In the genomic region with DNA sequence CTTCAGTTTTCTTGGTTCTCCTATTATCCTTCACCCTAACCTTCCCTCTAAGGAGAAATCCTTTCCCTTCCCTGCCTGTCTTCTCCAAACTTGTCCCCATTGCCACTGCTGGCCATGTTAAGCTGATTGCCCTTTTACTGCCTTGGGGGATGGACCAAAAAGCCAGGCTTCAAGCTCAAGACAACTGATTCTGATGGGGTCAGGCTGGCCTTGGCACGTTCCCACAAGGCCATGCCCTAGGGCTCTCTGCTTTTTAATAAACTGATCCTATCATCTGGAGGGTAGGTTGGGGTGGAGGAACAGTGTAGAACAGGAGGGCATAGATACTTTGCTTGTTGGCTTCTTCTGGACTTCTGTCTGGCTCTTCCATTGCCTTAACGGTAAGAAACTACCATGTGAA, we compare ENCODE assay signal across 14 mouse cellular contexts. TPM values are rescaled to one million over a fixed set of nuclear protein-coding genes. Genes with fewer than 3 reads are reported as not detected.
DNase-seq lines count a peak whose midpoint lies in the region; ATAC-seq lines count a peak whose summit lies in the region.
"Had no signal": no experiment of that assay in that cellular context is flagged by ENCODE, and none has a peak within 500 bp of the region (broad histone marks: within the 10 kb centered on the region; RNA-seq: fewer than 3 reads in every experiment).

No protein-coding gene starts in this region.

- H3K27ac ChIP-seq in heart, embryonic 10.5 days = peak overlapping the region; percentile 77
- 0 out of 2 replicates have a peak overlapping the region, but pooled peaks have one; percentile 22 for H3K27ac ChIP-seq in liver, embryonic 11.5 days (ENCODE audit: low read depth, low read length)
- H3K27ac ChIP-seq in liver, embryonic 12.5 days = no peak overlapping the region; the same call in 1 of the 2 replicates
- peak overlapping the region; percentile 64 for H3K27ac ChIP-seq in brown adipose tissue, adult 24 weeks (replicated peaks; ENCODE audit: low read depth, low read length)
- H3K27ac ChIP-seq in forebrain, embryonic 12.5 days = no peak overlapping the region
- H3K27ac ChIP-seq: embryonic facial prominence, embryonic 12.5 days; hindbrain, embryonic 12.5 days; liver, embryonic 15.5 days; neural tube, embryonic 15.5 days had no signal

- H3K36me3 ChIP-seq in heart, embryonic 10.5 days = no peaks in the 10 kb centered on the region
- H3K36me3 ChIP-seq in liver, embryonic 11.5 days (ENCODE audit: control insufficient read depth, insufficient read depth, low read length) = no peaks in the 10 kb centered on the region
- H3K36me3 ChIP-seq in liver, embryonic 12.5 days = no peaks in the 10 kb centered on the region
- H3K36me3 ChIP-seq in forebrain, embryonic 12.5 days (replicated peaks) = no peaks in the 10 kb centered on the region
- H3K36me3 ChIP-seq: embryonic facial prominence, embryonic 12.5 days; G1E; hindbrain, embryonic 12.5 days; liver, embryonic 15.5 days; neural tube, embryonic 15.5 days had no signal

- ATAC-seq in liver, embryonic 11.5 days (replicated peaks; ENCODE audit: low FRiP score) = no peak
- ATAC-seq in liver, embryonic 12.5 days = no peak
- no peak for ATAC-seq in forebrain, embryonic 12.5 days (ENCODE audit: low FRiP score)

- H3K9ac ChIP-seq in liver, embryonic 11.5 days (ENCODE audit: low read depth, low read length) = no peak overlapping the region
- H3K9ac ChIP-seq in liver, embryonic 12.5 days = no peak overlapping the region
- H3K9ac ChIP-seq in forebrain, embryonic 12.5 days = no peak overlapping the region
- H3K9ac ChIP-seq: embryonic facial prominence, embryonic 12.5 days; hindbrain, embryonic 12.5 days; liver, embryonic 15.5 days; neural tube, embryonic 15.5 days had no signal

- peaks cover 42% of the 10 kb centered on the region for H3K4me1 ChIP-seq in heart, embryonic 10.5 days
- peaks cover 12% of the 10 kb centered on the region for H3K4me1 ChIP-seq in liver, embryonic 11.5 days (replicated peaks; ENCODE audit: control insufficient read depth, insufficient read depth, low read length)
- H3K4me1 ChIP-seq in liver, embryonic 12.5 days = peaks cover 21% of the 10 kb centered on the region
- H3K4me1 ChIP-seq in brown adipose tissue, adult 24 weeks (ENCODE audit: control insufficient read depth, insufficient read depth, insufficient read length, low read length) = peaks cover 18% of the 10 kb centered on the region
- H3K4me1 ChIP-seq in forebrain, embryonic 12.5 days = peaks cover 6% of the 10 kb centered on the region
- H3K4me1 ChIP-seq: neural tube, embryonic 15.5 days had no signal

- WGBS in heart, embryonic 10.5 days = 84% methylated on average over 2 of the region's 2 CpGs
- WGBS in liver, embryonic 11.5 days = 93% methylated on average over 2 of the region's 2 CpGs
- 81% methylated on average over 2 of the region's 2 CpGs for WGBS in liver, embryonic 12.5 days (ENCODE audit: insufficient replicate concordance)
- WGBS in forebrain, embryonic 12.5 days = 90% methylated on average over 2 of the region's 2 CpGs

- no peak overlapping the region for H3K4me2 ChIP-seq in liver, embryonic 11.5 days
- H3K4me2 ChIP-seq in liver, embryonic 12.5 days = no peak overlapping the region
- H3K4me2 ChIP-seq in forebrain, embryonic 12.5 days = no peak overlapping the region
- H3K4me2 ChIP-seq: embryonic facial prominence, embryonic 12.5 days; hindbrain, embryonic 12.5 days; liver, embryonic 15.5 days; neural tube, embryonic 15.5 days had no signal

- DNase-seq in heart, embryonic 10.5 days (ENCODE audit: low spot score) = no peak
- no peak for DNase-seq in heart, adult 9 months (ENCODE audit: low spot score in 2 of 2)
- no peak for DNase-seq in liver, embryonic 11.5 days (ENCODE audit: low spot score)
- peak; percentile 32 for DNase-seq in lung, postnatal 10 days
- no peak for DNase-seq in retina, postnatal 1 day
- DNase-seq: B cell, adult 2 months had no signal

- no peaks in the 10 kb centered on the region for H3K27me3 ChIP-seq in heart, embryonic 10.5 days (ENCODE audit: insufficient read depth, poor library complexity, severe bottlenecking)
- no peaks in the 10 kb centered on the region for H3K27me3 ChIP-seq in liver, embryonic 11.5 days (replicated peaks; ENCODE audit: control insufficient read depth, insufficient read depth, low read length)
- H3K27me3 ChIP-seq in liver, embryonic 12.5 days (replicated peaks) = no peaks in the 10 kb centered on the region
- no peaks in the 10 kb centered on the region for H3K27me3 ChIP-seq in forebrain, embryonic 12.5 days
- H3K27me3 ChIP-seq: embryonic facial prominence, embryonic 12.5 days; hindbrain, embryonic 12.5 days; liver, embryonic 15.5 days; neural tube, embryonic 15.5 days had no signal

- H3K4me3 ChIP-seq in heart, embryonic 10.5 days = no peak overlapping the region
- H3K4me3 ChIP-seq in liver, embryonic 11.5 days (ENCODE audit: low read depth, low read length) = no peak overlapping the region
- no peak overlapping the region for H3K4me3 ChIP-seq in liver, embryonic 12.5 days
- no peak overlapping the region for H3K4me3 ChIP-seq in brown adipose tissue, adult 24 weeks (ENCODE audit: insufficient read depth, low read depth, low read length)
- no peak overlapping the region for H3K4me3 ChIP-seq in forebrain, embryonic 12.5 days (replicated peaks)
- H3K4me3 ChIP-seq: embryonic facial prominence, embryonic 12.5 days; hindbrain, embryonic 12.5 days; liver, embryonic 15.5 days; neural tube, embryonic 15.5 days had no signal

- no peaks in the 10 kb centered on the region for H3K9me3 ChIP-seq in heart, embryonic 10.5 days
- H3K9me3 ChIP-seq in liver, embryonic 11.5 days (ENCODE audit: control insufficient read depth, low read length) = no peaks in the 10 kb centered on the region
- no peaks in the 10 kb centered on the region for H3K9me3 ChIP-seq in liver, embryonic 12.5 days (replicated peaks)
- H3K9me3 ChIP-seq in forebrain, embryonic 12.5 days = no peaks in the 10 kb centered on the region
- H3K9me3 ChIP-seq: embryonic facial prominence, embryonic 12.5 days; G1E; hindbrain, embryonic 12.5 days; liver, embryonic 15.5 days; neural tube, embryonic 15.5 days had no signal

RNA-seq across cellular contexts. Expression of a gene that starts 16.8 kb away (rescaled TPM):
- 1,153 and 1,643 TPM in 2 replicates for polyA plus RNA-seq in heart, embryonic 10.5 days (2016; fragmentation: Nextera tagmentation; extraction: Ambion mirVana)
- 84.0 and 89.6 TPM in 2 replicates for polyA plus RNA-seq in liver, embryonic 11.5 days (2014; fragmentation: Nextera tagmentation; extraction: Ambion mirVana)
- 30.9 and 32.9 TPM in 2 replicates for polyA plus RNA-seq in liver, embryonic 12.5 days (2016; fragmentation: Nextera tagmentation; extraction: Ambion mirVana)
- polyA plus RNA-seq in brown adipose tissue, adult 24 weeks (2012; ENCODE audit: insufficient read depth, insufficient read length, missing spikeins) = 1,156 and 2,121 TPM in 2 replicates
- polyA plus RNA-seq in forebrain, embryonic 12.5 days (2016; fragmentation: Nextera tagmentation; extraction: Ambion mirVana) = 33.9 and 37.6 TPM in 2 replicates
- polyA plus RNA-seq: G1E had no signal

RNA-seq across cellular contexts. Expression of a gene that starts 19.2 kb away (rescaled TPM):
- polyA plus RNA-seq in heart, embryonic 10.5 days (2016; fragmentation: Nextera tagmentation; extraction: Ambion mirVana) = 602 and 622 TPM in 2 replicates
- 587 and 600 TPM in 2 replicates for polyA plus RNA-seq in liver, embryonic 11.5 days (2014; fragmentation: Nextera tagmentation; extraction: Ambion mirVana)
- polyA plus RNA-seq in liver, embryonic 12.5 days (2016; fragmentation: Nextera tagmentation; extraction: Ambion mirVana) = 479 and 518 TPM in 2 replicates
- 558 and 608 TPM in 2 replicates for polyA plus RNA-seq in brown adipose tissue, adult 24 weeks (2012; ENCODE audit: insufficient read depth, insufficient read length, missing spikeins)
- 791 and 796 TPM in 2 replicates for polyA plus RNA-seq in forebrain, embryonic 12.5 days (2016; fragmentation: Nextera tagmentation; extraction: Ambion mirVana)

RNA-seq across cellular contexts. Expression of a gene that starts 24.7 kb away (rescaled TPM):
- polyA plus RNA-seq in heart, embryonic 10.5 days (2016; fragmentation: Nextera tagmentation; extraction: Ambion mirVana) = 11.8 and 17.9 TPM in 2 replicates
- polyA plus RNA-seq in liver, embryonic 11.5 days (2014; fragmentation: Nextera tagmentation; extraction: Ambion mirVana) = 9.4 and 11.3 TPM in 2 replicates
- 6.7 and 7.6 TPM in 2 replicates for polyA plus RNA-seq in liver, embryonic 12.5 days (2016; fragmentation: Nextera tagmentation; extraction: Ambion mirVana)
- 51.4 and 62.3 TPM in 2 replicates for polyA plus RNA-seq in brown adipose tissue, adult 24 weeks (2012; ENCODE audit: insufficient read depth, insufficient read length, missing spikeins)
- 8.2 TPM in 2 replicates for polyA plus RNA-seq in forebrain, embryonic 12.5 days (2016; fragmentation: Nextera tagmentation; extraction: Ambion mirVana)

Comparison
In these comparisons a context has a peak if more than half of its experiments do, and no peak if none do; other contexts are left out.
1. H3K27ac ChIP-seq: peak in heart, embryonic 10.5 days (single experiment), liver, embryonic 11.5 days (single experiment) and brown adipose tissue, adult 24 weeks (single experiment); none in liver, embryonic 12.5 days (single experiment) and forebrain, embryonic 12.5 days (single experiment).
2. RNA of a gene that starts 16.8 kb away (polyA plus RNA-seq): 1,156 to 2,121 TPM in brown adipose tissue, adult 24 weeks and 1,153 to 1,643 TPM in heart, embryonic 10.5 days; 84.0 to 89.6 TPM in liver, embryonic 11.5 days, 33.9 to 37.6 TPM in forebrain, embryonic 12.5 days and 30.9 to 32.9 TPM in liver, embryonic 12.5 days; every median in the first group is over 10 times any median in the second.